9 mouse cellular contexts compared by ENCODE assay signal in genomic region chr10:128332358-128333249, GRCm38 (mm10). TPM values are rescaled to one million over a fixed set of nuclear protein-coding genes. Genes with fewer than 3 reads are reported as not detected.
"Had no signal": no experiment of that assay in that cellular context is flagged by ENCODE, and none has a peak within 500 bp of the region (broad histone marks: within the 10 kb centered on the region; RNA-seq: fewer than 3 reads in every experiment).

No protein-coding gene starts in this region.

RNA-seq across cellular contexts. Expression of gene Il23a, which starts 34.1 kb away (rescaled TPM):
- total RNA-seq: heart, postnatal 36 days; hindbrain, postnatal 0 days; layer of hippocampus, adult 18-20 months; layer of hippocampus, adult 8-10 months; left cerebral cortex, adult 18-20 months; left cerebral cortex, adult 2 months had no signal
- polyA plus RNA-seq: hindbrain, embryonic 10.5 days; hindbrain, embryonic 12.5 days; inflammation-experienced regulatory T-cells, adult 6 months had no signal
